Mouse (Mus musculus) heart, postnatal 10 days (tissue): Measurements from ENCODE around the gene Anapc5. TPM values are rescaled to one million over a fixed set of nuclear protein-coding genes. Genes with fewer than 3 reads are reported as not detected.

Source experiments
- DNase-seq, 2 experiments: peaks; one replicate each; pipeline ENCODE4 v3.0.0; 2021
- intact Hi-C: fragments of 180-260 bp; cut with DNase I; formaldehyde crosslinking; loops from one replicate; pipeline ENCODE4 v1.15.1; 2025
- total RNA-seq, 2 experiments: library from RNA; stranded (reverse); gene quantifications; 2 replicates each; pipeline ENCODE4 v1.2.3; 2021

Anapc5 gene
- total RNA-seq, 2 experiments from 2014 or later = 215 to 217 TPM

GRCm38 (mm10) chr5:122800345-122801010 lies 20.7 kb downstream of the Anapc5 start:
- DNase-seq = peak in 1 of 2 experiments; percentile 19
- intact Hi-C loops = no loop called here

- peak; percentile 27 to 36 for DNase-seq
- intact Hi-C loops = no loop called here
These were observed 21.5 kb downstream of the Anapc5 start for GRCm38 (mm10) chr5:122799379-122800344.

- DNase-seq = peak; percentile 84 to 85
- intact Hi-C loops = no loop called here
These were observed 22.4 kb downstream of the Anapc5 start for GRCm38 (mm10) chr5:122798557-122799378.

- intact Hi-C loops = no loop called here
These were observed 23.3 kb downstream of the Anapc5 start for GRCm38 (mm10) chr5:122797866-122798265.

GRCm38 (mm10) chr5:122788696-122789095 lies 32.4 kb downstream of the Anapc5 start:
- intact Hi-C loops = no loop called here
- DNase-seq = no peak

More at GRCm38 (mm10) chr5:122797866-122798265, 23.3 kb downstream of the Anapc5 start:
- no peak for DNase-seq

GRCm38 (mm10) chr5:122786035-122786819 lies 34.9 kb downstream of the Anapc5 start:
- intact Hi-C loops = no loop called here
- no peak for DNase-seq

GRCm38 (mm10) chr5:122783726-122784406 lies 37.3 kb downstream of the Anapc5 start:
- intact Hi-C loops = no loop called here
- no peak for DNase-seq

- intact Hi-C loops = no loop called here
These were observed 39.1 kb downstream of the Anapc5 start for GRCm38 (mm10) chr5:122782066-122782465.

GRCm38 (mm10) chr5:122780791-122781432 lies 40.2 kb downstream of the Anapc5 start:
- intact Hi-C loops = no loop called here
- no peak for DNase-seq

More at GRCm38 (mm10) chr5:122782066-122782465, 39.1 kb downstream of the Anapc5 start:
- DNase-seq = no peak

- intact Hi-C loops = no loop called here
- peak; percentile 81 to 84 for DNase-seq
These were observed 41.8 kb downstream of the Anapc5 start, which contains the start of gene Camkk2 for GRCm38 (mm10) chr5:122779277-122779834. TSS of gene Camkk2 (minus strand) at chr5:122779409.

- intact Hi-C loops = no loop called here
These were observed 42.6 kb downstream of the Anapc5 start for GRCm38 (mm10) chr5:122778231-122779226.

GRCm38 (mm10) chr5:122777322-122777721 lies 43.8 kb downstream of the Anapc5 start:
- DNase-seq = no peak

More at GRCm38 (mm10) chr5:122778231-122779226, 42.6 kb downstream of the Anapc5 start:
- DNase-seq = peak; percentile 45 to 46

GRCm38 (mm10) chr5:122775646-122776286 lies 45.4 kb downstream of the Anapc5 start:
- intact Hi-C loops = no loop called here
- DNase-seq = no peak

More at GRCm38 (mm10) chr5:122777322-122777721, 43.8 kb downstream of the Anapc5 start:
- intact Hi-C loops = no loop called here

- DNase-seq = peak in 1 of 2 experiments; percentile 49
- intact Hi-C loops = no loop called here
These were observed 46.2 kb downstream of the Anapc5 start for GRCm38 (mm10) chr5:122774743-122775611.

GRCm38 (mm10) chr5:122773756-122774155 lies 47.4 kb downstream of the Anapc5 start:
- intact Hi-C loops = no loop called here
- DNase-seq = peak in 1 of 2 experiments; percentile 13
